ENCODE assay signal across 12 mouse cellular contexts in genomic region chr8:70395649-70396048, GRCm38 (mm10). TPM values are rescaled to one million over a fixed set of nuclear protein-coding genes. Genes with fewer than 3 reads are reported as not detected.
DNase-seq lines count a peak whose midpoint lies in the region; ATAC-seq and TF ChIP-seq lines count a peak whose summit lies in the region.
"Had no signal": no experiment of that assay in that cellular context is flagged by ENCODE, and none has a peak within 500 bp of the region (broad histone marks: within the 10 kb centered on the region; RNA-seq: fewer than 3 reads in every experiment).

No protein-coding gene starts in this region.

- H3K9ac ChIP-seq in heart, embryonic 11.5 days (ENCODE audit: low read depth, low read length) = no peak overlapping the region
- no peak overlapping the region for H3K9ac ChIP-seq in midbrain, postnatal 0 days (replicated peaks; ENCODE audit: low read length, poor library complexity, severe bottlenecking)
- no peak overlapping the region for H3K9ac ChIP-seq in midbrain, embryonic 14.5 days (replicated peaks; ENCODE audit: low read length)

- H3K27me3 ChIP-seq in heart, embryonic 11.5 days (ENCODE audit: control insufficient read depth, insufficient read depth, low read length) = no peaks in the 10 kb centered on the region
- H3K27me3 ChIP-seq in midbrain, postnatal 0 days (ENCODE audit: insufficient read depth, low read length) = no peaks in the 10 kb centered on the region
- H3K27me3 ChIP-seq in midbrain, embryonic 14.5 days (ENCODE audit: control insufficient read depth, insufficient read depth, low read length) = no peaks in the 10 kb centered on the region

- H3K4me3 ChIP-seq in heart, embryonic 11.5 days (ENCODE audit: low read depth, low read length) = no peak overlapping the region
- H3K4me3 ChIP-seq in midbrain, postnatal 0 days (ENCODE audit: low read depth, low read length) = no peak overlapping the region
- H3K4me3 ChIP-seq in midbrain, embryonic 14.5 days (replicated peaks; ENCODE audit: low read depth, low read length) = no peak overlapping the region
- H3K4me3 ChIP-seq in gastrocnemius, adult 2 months = no peak overlapping the region
- H3K4me3 ChIP-seq: erythroblast, embryonic 14.5 days; limb, embryonic 10.5 days had no signal

- TF ChIP-seq CTCF in midbrain, postnatal 0 days (IDR thresholded peaks at IDR 0.05) = no peak
- no peak for TF ChIP-seq CTCF in gastrocnemius, adult 2 months (IDR thresholded peaks at IDR 0.05)

- no peak overlapping the region for H3K4me2 ChIP-seq in heart, embryonic 11.5 days
- no peak overlapping the region for H3K4me2 ChIP-seq in midbrain, postnatal 0 days (ENCODE audit: low read depth, low read length, poor library complexity, severe bottlenecking)
- H3K4me2 ChIP-seq in midbrain, embryonic 14.5 days (ENCODE audit: low read length) = no peak overlapping the region

- H3K27ac ChIP-seq in heart, embryonic 11.5 days (ENCODE audit: low read depth, low read length) = no peak overlapping the region
- H3K27ac ChIP-seq in midbrain, postnatal 0 days (ENCODE audit: low read depth, low read length) = no peak overlapping the region
- H3K27ac ChIP-seq in midbrain, embryonic 14.5 days (replicated peaks; ENCODE audit: low read depth, low read length) = no peak overlapping the region
- H3K27ac ChIP-seq in gastrocnemius, adult 2 months = peak overlapping the region; percentile 60
- H3K27ac ChIP-seq: limb, embryonic 10.5 days had no signal

- no peak for ATAC-seq in heart, embryonic 11.5 days (replicated peaks; ENCODE audit: insufficient number of reproducible peaks, low FRiP score, low TSS enrichment)
- no peak for ATAC-seq in midbrain, postnatal 0 days (ENCODE audit: low FRiP score)
- ATAC-seq in midbrain, embryonic 14.5 days (ENCODE audit: low FRiP score, low TSS enrichment) = no peak

- H3K9me3 ChIP-seq in heart, embryonic 11.5 days (replicated peaks; ENCODE audit: control insufficient read depth, low read length) = no peaks in the 10 kb centered on the region
- no peaks in the 10 kb centered on the region for H3K9me3 ChIP-seq in midbrain, postnatal 0 days (ENCODE audit: low read length)
- H3K9me3 ChIP-seq in midbrain, embryonic 14.5 days (ENCODE audit: control insufficient read depth, low read length) = no peaks in the 10 kb centered on the region
- H3K9me3 ChIP-seq: limb, embryonic 10.5 days had no signal

- peak; percentile 68 to 75 for DNase-seq in heart, adult 18-20 months
- peak; percentile 60 for DNase-seq in midbrain, postnatal 0 days (ENCODE audit: low spot score)
- DNase-seq in midbrain, embryonic 14.5 days = no peak
- DNase-seq in gastrocnemius, adult 2 months = peak; percentile 93
- peak; percentile 55 for DNase-seq in large intestine, adult 2 months (ENCODE audit: low read depth, low spot score)
- no peak for DNase-seq in embryo, embryonic 11 days
- no peak for DNase-seq in ovary, adult 18-20 months (ENCODE audit: low spot score)

- WGBS in heart, embryonic 11.5 days (ENCODE audit: insufficient replicate concordance) = 73% methylated on average over 5 of the region's 5 CpGs
- WGBS in midbrain, postnatal 0 days = 72% methylated on average over 5 of the region's 5 CpGs
- 84% methylated on average over 5 of the region's 5 CpGs for WGBS in midbrain, embryonic 14.5 days
- 30% methylated on average over 5 of the region's 5 CpGs for WGBS in large intestine, adult 2 months

- H3K4me1 ChIP-seq in heart, embryonic 11.5 days (ENCODE audit: control insufficient read depth, insufficient read depth, low read length) = no peaks in the 10 kb centered on the region
- no peaks in the 10 kb centered on the region for H3K4me1 ChIP-seq in midbrain, postnatal 0 days (ENCODE audit: insufficient read depth, low read length)
- no peaks in the 10 kb centered on the region for H3K4me1 ChIP-seq in midbrain, embryonic 14.5 days (ENCODE audit: control insufficient read depth, insufficient read depth, low read length)

- intact Hi-C loops in gastrocnemius, adult 2 months (cut with DNase I) = loop anchor here (5.0 kb wide), 1 partner anchor 42 kb away; the partner anchor contains the start of gene Crtc1

- H3K36me3 ChIP-seq in heart, embryonic 11.5 days (ENCODE audit: control insufficient read depth, insufficient read depth, low read length) = no peaks in the 10 kb centered on the region; the same call in 1 of the 2 replicates
- H3K36me3 ChIP-seq in midbrain, postnatal 0 days (ENCODE audit: insufficient read depth, low read length) = peaks cover 35% of the 10 kb centered on the region
- H3K36me3 ChIP-seq in midbrain, embryonic 14.5 days (ENCODE audit: control insufficient read depth, insufficient read depth, low read length) = peaks cover 28% of the 10 kb centered on the region

RNA-seq across cellular contexts. Expression of gene Comp, which starts 22.3 kb away (rescaled TPM):
- total RNA-seq in heart, adult 18-20 months (2021) = 1 to 10 TPM; 5.1 to 6.6 TPM
- 1.1 and 2.2 TPM in 2 replicates for polyA plus RNA-seq in heart, embryonic 11.5 days (2014; fragmentation: Nextera tagmentation; extraction: Ambion mirVana)
- 0.19 and 0.49 TPM in 2 replicates for total RNA-seq in midbrain, postnatal 0 days (2014; rRNA removed)
- polyA plus RNA-seq in midbrain, postnatal 0 days (2015; fragmentation: Nextera tagmentation; extraction: Ambion mirVana) = 0.38 and 0.77 TPM in 2 replicates
- 0.47 TPM in 1 of 2 replicates, not detected in the other for polyA plus RNA-seq in midbrain, embryonic 14.5 days (2014; fragmentation: Nextera tagmentation; extraction: Ambion mirVana)
- 10 to 100 TPM in 1 of 2 experiments, 1 to 10 TPM in 1; 5.5 to 31.2 TPM for total RNA-seq in gastrocnemius, adult 2 months (2021)
- polyA plus RNA-seq in large intestine, adult 2 months (2012; rRNA removed) = 0.15 and 0.25 TPM in 2 replicates
- total RNA-seq: adrenal gland, postnatal 36 days; megakaryocyte progenitor cell, adult 5-6 weeks had no signal
- polyA plus RNA-seq: erythroblast, embryonic 14.5 days had no signal

RNA-seq across cellular contexts. Expression of gene Upf1, which starts 42.6 kb away (rescaled TPM):
- 10 to 100 TPM; 46.1 to 46.8 TPM for total RNA-seq in heart, adult 18-20 months (2021)
- polyA plus RNA-seq in heart, embryonic 11.5 days (2014; fragmentation: Nextera tagmentation; extraction: Ambion mirVana) = 14.0 and 17.2 TPM in 2 replicates
- total RNA-seq in midbrain, postnatal 0 days (2014; rRNA removed) = 39.6 and 45.4 TPM in 2 replicates
- 9.1 and 9.7 TPM in 2 replicates for polyA plus RNA-seq in midbrain, postnatal 0 days (2015; fragmentation: Nextera tagmentation; extraction: Ambion mirVana)
- polyA plus RNA-seq in midbrain, embryonic 14.5 days (2014; fragmentation: Nextera tagmentation; extraction: Ambion mirVana) = 16.9 and 18.4 TPM in 2 replicates
- total RNA-seq in gastrocnemius, adult 2 months (2021) = 10 to 100 TPM; 28.1 to 35.1 TPM
- 24.5 and 35.3 TPM in 2 replicates for polyA plus RNA-seq in large intestine, adult 2 months (2012; rRNA removed)

RNA-seq across cellular contexts. Expression of gene Crtc1, which starts 43.7 kb away (rescaled TPM):
- 1 to 10 TPM; 7.8 to 9.0 TPM for total RNA-seq in heart, adult 18-20 months (2021)
- polyA plus RNA-seq in heart, embryonic 11.5 days (2014; fragmentation: Nextera tagmentation; extraction: Ambion mirVana) = 11.6 and 13.5 TPM in 2 replicates
- 56.3 and 57.4 TPM in 2 replicates for total RNA-seq in midbrain, postnatal 0 days (2014; rRNA removed)
- 46.5 and 47.8 TPM in 2 replicates for polyA plus RNA-seq in midbrain, postnatal 0 days (2015; fragmentation: Nextera tagmentation; extraction: Ambion mirVana)
- polyA plus RNA-seq in midbrain, embryonic 14.5 days (2014; fragmentation: Nextera tagmentation; extraction: Ambion mirVana) = 43.9 and 51.7 TPM in 2 replicates
- 1 to 10 TPM; 8.9 to 9.5 TPM for total RNA-seq in gastrocnemius, adult 2 months (2021)
- 7.6 and 9.3 TPM in 2 replicates for polyA plus RNA-seq in large intestine, adult 2 months (2012; rRNA removed)

Comparison
In these comparisons a context has a peak if more than half of its experiments do, and no peak if none do; other contexts are left out.
1. DNase-seq: peak in heart, adult 18-20 months (2 of 2), midbrain, postnatal 0 days (single experiment), gastrocnemius, adult 2 months (single experiment) and large intestine, adult 2 months (single experiment); none in midbrain, embryonic 14.5 days (single experiment), embryo, embryonic 11 days (single experiment) and ovary, adult 18-20 months (single experiment).